Mouse (Mus musculus) heart, adult 11 months (tissue): ENCODE data around the gene Rasgrf1.
A peak's percentile ranks its signal among the peaks of the same experiment; 100 is the strongest.

ENCODE experiments used
- DNase-seq: peaks from one replicate; pipeline ENCODE4 v3.0.0; 2022

Gene Rasgrf1

GRCm38 (mm10) chr9:89970886-89971486, 61.3 kb downstream of the Rasgrf1 start:
- DNase-seq, result peak; percentile 82

- DNase-seq, result peak; percentile 88
Measured at GRCm38 (mm10) chr9:89972321-89972720, 62.6 kb downstream of the Rasgrf1 start.

- DNase-seq, result peak; percentile 94
Measured at GRCm38 (mm10) chr9:89973856-89974255, 64.1 kb downstream of the Rasgrf1 start.

GRCm38 (mm10) chr9:89974463-89974931, 64.8 kb downstream of the Rasgrf1 start:
- DNase-seq, result peak; percentile 92

GRCm38 (mm10) chr9:89976366-89976940, 66.7 kb downstream of the Rasgrf1 start:
- DNase-seq, result peak; percentile 70

- DNase-seq, result peak; percentile 78
Measured at GRCm38 (mm10) chr9:89979248-89979647, 69.5 kb downstream of the Rasgrf1 start.

GRCm38 (mm10) chr9:89982256-89982655, 72.5 kb downstream of the Rasgrf1 start:
- DNase-seq, result peak; percentile 72

- no peak for DNase-seq
Measured at GRCm38 (mm10) chr9:89988053-89988452, 78.3 kb downstream of the Rasgrf1 start.

GRCm38 (mm10) chr9:89988811-89989528, 79.3 kb downstream of the Rasgrf1 start:
- no peak for DNase-seq

GRCm38 (mm10) chr9:90006432-90006831, 96.7 kb downstream of the Rasgrf1 start:
- DNase-seq, result no peak

- no peak for DNase-seq
Measured at GRCm38 (mm10) chr9:90007094-90007493, 97.4 kb downstream of the Rasgrf1 start.

- peak; percentile 91 for DNase-seq
Measured at GRCm38 (mm10) chr9:90008138-90008537, 98.4 kb downstream of the Rasgrf1 start.

GRCm38 (mm10) chr9:90011849-90012248, 102.1 kb downstream of the Rasgrf1 start:
- no peak for DNase-seq

- no peak for DNase-seq
Measured at GRCm38 (mm10) chr9:90014649-90015048, 104.9 kb downstream of the Rasgrf1 start.

GRCm38 (mm10) chr9:90016204-90016603, 106.5 kb downstream of the Rasgrf1 start:
- DNase-seq, result no peak

GRCm38 (mm10) chr9:90020866-90021265, 111.2 kb downstream of the Rasgrf1 start:
- no peak for DNase-seq

- peak; percentile 91 for DNase-seq
Measured at GRCm38 (mm10) chr9:90021442-90021841, 111.7 kb downstream of the Rasgrf1 start.

- no peak for DNase-seq
Measured at GRCm38 (mm10) chr9:90027709-90028108, 118.0 kb downstream of the Rasgrf1 start.

GRCm38 (mm10) chr9:90033922-90034321, 124.2 kb downstream of the Rasgrf1 start:
- DNase-seq, result peak; percentile 98

- no peak for DNase-seq
Measured at GRCm38 (mm10) chr9:90035168-90035567, 125.5 kb downstream of the Rasgrf1 start.

- no peak for DNase-seq
Measured at GRCm38 (mm10) chr9:90035794-90036193, 126.1 kb downstream of the Rasgrf1 start.

- DNase-seq, result no peak
Measured at GRCm38 (mm10) chr9:90036313-90036712, 126.6 kb downstream of the Rasgrf1 start.

GRCm38 (mm10) chr9:90038535-90038934, 128.8 kb downstream of the Rasgrf1 start:
- DNase-seq, result peak; percentile 55

- DNase-seq, result no peak
Measured at GRCm38 (mm10) chr9:90040916-90041315, 131.2 kb downstream of the Rasgrf1 start.
